Mouse (Mus musculus): ENCODE measurements around the gene Armc3. TPM values are rescaled to one million over a fixed set of nuclear protein-coding genes. Genes with fewer than 3 reads are reported as not detected.
"Not testable (repeated sequence)": the region's sequence is repeated elsewhere in the genome, so short reads cannot be mapped to it uniquely, and the experiment has no call there.

Armc3 gene
- polyA plus RNA-seq, 1 experiment from 2014 or later: 0.34 TPM

GRCm38 (mm10) chr2:19292366-19292765, 93.3 kb downstream of the Armc3 start:
- no peak overlapping the region for H3K27ac ChIP-seq
- ATAC-seq (replicated peaks; ENCODE audit: low FRiP score, low read depth): no peak
- no peak overlapping the region for H3K9ac ChIP-seq (ENCODE audit: low read depth, low read length)
- DNase-seq (ENCODE audit: low spot score): no peak
- no peaks in the 10 kb centered on the region for H3K9me3 ChIP-seq (replicated peaks; ENCODE audit: low read length)
- TF ChIP-seq CTCF (IDR thresholded peaks at IDR 0.05; ENCODE audit: low read depth): no peak
- no peak overlapping the region for H3K4me3 ChIP-seq (replicated peaks; ENCODE audit: low read depth, low read length)
- no peaks in the 10 kb centered on the region for H3K4me1 ChIP-seq (replicated peaks; ENCODE audit: insufficient read depth, low read length)
- WGBS: 53% methylated on average over 3 of the region's 3 CpGs
- no peaks in the 10 kb centered on the region for H3K27me3 ChIP-seq (ENCODE audit: insufficient read depth, low read length)
- no peak overlapping the region for H3K4me2 ChIP-seq (ENCODE audit: low read length)
- no peaks in the 10 kb centered on the region for H3K36me3 ChIP-seq (ENCODE audit: insufficient read depth, low read length)

DNA sequence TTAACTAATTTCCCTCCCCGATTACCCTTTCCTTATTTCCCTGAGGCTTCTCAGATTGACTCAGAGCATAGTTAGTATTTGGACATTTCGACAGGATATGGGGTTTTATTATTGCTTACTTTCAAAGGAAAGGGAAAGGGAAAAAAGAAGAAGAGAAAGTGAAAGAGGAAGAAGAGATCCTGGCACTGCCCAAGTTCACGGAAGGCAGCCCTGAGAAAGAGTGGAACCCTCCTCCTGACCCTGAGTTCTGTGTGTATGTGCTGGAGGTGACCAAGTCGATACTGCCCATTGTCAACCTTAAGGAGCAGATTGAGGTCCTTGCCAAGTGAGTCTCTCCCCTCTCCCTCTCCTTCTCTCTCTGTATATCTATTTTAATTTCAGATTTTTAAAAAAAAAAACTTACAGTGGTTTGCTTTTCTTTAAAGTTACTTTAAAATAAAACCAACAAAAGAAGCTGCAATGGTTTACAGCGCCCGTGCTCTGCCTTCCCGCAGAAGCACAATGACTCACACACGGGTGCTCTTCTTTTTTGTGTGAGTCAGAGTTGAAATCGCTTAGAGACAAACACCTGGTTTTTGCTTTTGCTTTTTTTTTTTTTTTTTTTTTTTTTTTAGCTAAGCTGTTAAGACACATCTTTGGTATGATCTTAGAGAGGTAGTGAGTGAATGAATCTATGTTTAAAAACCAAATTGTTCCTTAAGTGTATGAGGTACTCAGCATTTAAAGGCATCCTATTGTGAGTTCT, 101.4 kb downstream of the Armc3 start:
- ATAC-seq (replicated peaks; ENCODE audit: low FRiP score, low read depth) (no peak), DNase-seq (ENCODE audit: low spot score) (no peak)
- no peaks in the 10 kb centered on the region for H3K4me1 ChIP-seq (replicated peaks; ENCODE audit: insufficient read depth, low read length)
- 78% methylated on average over 9 of the region's 9 CpGs for WGBS
- H3K36me3 ChIP-seq (ENCODE audit: insufficient read depth, low read length): no peaks in the 10 kb centered on the region
- no peak overlapping the region for H3K27ac ChIP-seq
- no peaks in the 10 kb centered on the region for H3K9me3 ChIP-seq (replicated peaks; ENCODE audit: low read length)
- H3K4me2 ChIP-seq (ENCODE audit: low read length): no peak overlapping the region
- H3K27me3 ChIP-seq (ENCODE audit: insufficient read depth, low read length): no peaks in the 10 kb centered on the region
- no peak overlapping the region for H3K4me3 ChIP-seq (replicated peaks; ENCODE audit: low read depth, low read length)
- H3K9ac ChIP-seq (ENCODE audit: low read depth, low read length): no peak overlapping the region
- no peak for TF ChIP-seq CTCF (IDR thresholded peaks at IDR 0.05; ENCODE audit: low read depth)

DNA sequence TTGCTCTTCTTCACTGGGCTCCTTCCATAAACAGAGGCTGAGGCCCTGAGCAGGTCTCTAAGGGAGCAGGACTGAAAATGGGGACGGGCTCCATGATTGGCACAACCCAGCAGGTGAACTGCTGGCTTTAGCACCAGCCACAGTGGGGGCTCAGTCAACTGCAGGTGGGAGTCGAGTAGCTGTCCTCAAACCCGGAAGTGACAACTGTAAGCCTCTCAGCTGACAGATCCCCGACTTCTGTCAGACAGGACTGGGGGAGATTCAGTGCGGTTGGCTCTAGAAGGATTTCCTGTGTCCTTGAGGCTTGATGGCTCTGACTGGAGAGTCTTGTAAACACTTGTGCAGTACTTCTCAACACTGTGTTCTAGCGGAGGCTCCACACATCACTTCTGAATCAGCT, 102.1 kb downstream of the Armc3 start:
- no peaks in the 10 kb centered on the region for H3K9me3 ChIP-seq (replicated peaks; ENCODE audit: low read length)
- H3K4me2 ChIP-seq (ENCODE audit: low read length): no peak overlapping the region
- H3K4me3 ChIP-seq (replicated peaks; ENCODE audit: low read depth, low read length): no peak overlapping the region
- H3K36me3 ChIP-seq (ENCODE audit: insufficient read depth, low read length): no peaks in the 10 kb centered on the region
- H3K27me3 ChIP-seq (ENCODE audit: insufficient read depth, low read length): no peaks in the 10 kb centered on the region
- ATAC-seq (replicated peaks; ENCODE audit: low FRiP score, low read depth): no peak
- TF ChIP-seq CTCF (IDR thresholded peaks at IDR 0.05; ENCODE audit: low read depth): no peak
- DNase-seq (ENCODE audit: low spot score): no peak
- no peaks in the 10 kb centered on the region for H3K4me1 ChIP-seq (replicated peaks; ENCODE audit: insufficient read depth, low read length)
- WGBS: 26% methylated on average over 6 of the region's 6 CpGs
- H3K9ac ChIP-seq (ENCODE audit: low read depth, low read length): no peak overlapping the region
- H3K27ac ChIP-seq: no peak overlapping the region

DNA sequence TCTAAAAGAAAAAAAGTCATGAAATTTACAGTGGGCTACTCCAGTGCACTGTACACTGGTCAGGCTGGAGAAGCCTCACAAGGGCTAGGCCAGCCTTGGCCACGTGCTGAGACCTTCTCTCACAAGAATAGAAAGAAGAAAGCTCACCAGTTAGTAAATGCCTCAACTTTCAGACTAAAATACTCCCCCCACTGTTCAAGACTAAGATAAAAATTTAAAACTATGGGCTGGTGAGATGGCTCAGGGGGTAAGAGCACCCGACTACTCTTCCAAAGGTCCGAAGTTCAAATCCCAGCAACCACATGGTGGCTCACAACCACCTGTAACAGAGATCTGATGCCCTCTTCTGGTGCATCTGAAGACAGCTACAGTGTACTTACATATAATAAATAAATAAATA, 104.0 kb downstream of the Armc3 start:
- not testable (repeated sequence) for H3K9ac ChIP-seq (ENCODE audit: low read depth, low read length); H3K36me3 ChIP-seq (ENCODE audit: insufficient read depth, low read length); H3K27ac ChIP-seq; DNase-seq (ENCODE audit: low spot score); H3K4me2 ChIP-seq (ENCODE audit: low read length); ATAC-seq (replicated peaks; ENCODE audit: low FRiP score, low read depth); H3K4me3 ChIP-seq (replicated peaks; ENCODE audit: low read depth, low read length); H3K27me3 ChIP-seq (ENCODE audit: insufficient read depth, low read length); H3K4me1 ChIP-seq (replicated peaks; ENCODE audit: insufficient read depth, low read length); H3K9me3 ChIP-seq (replicated peaks; ENCODE audit: low read length)
- 84% methylated on average over 3 of the region's 3 CpGs for WGBS

GRCm38 (mm10) chr2:19310498-19310897, 111.4 kb downstream of the Armc3 start:
- WGBS: 87% methylated on average over 3 of the region's 3 CpGs
- H3K9me3 ChIP-seq (replicated peaks; ENCODE audit: low read length): no peaks in the 10 kb centered on the region

DNA sequence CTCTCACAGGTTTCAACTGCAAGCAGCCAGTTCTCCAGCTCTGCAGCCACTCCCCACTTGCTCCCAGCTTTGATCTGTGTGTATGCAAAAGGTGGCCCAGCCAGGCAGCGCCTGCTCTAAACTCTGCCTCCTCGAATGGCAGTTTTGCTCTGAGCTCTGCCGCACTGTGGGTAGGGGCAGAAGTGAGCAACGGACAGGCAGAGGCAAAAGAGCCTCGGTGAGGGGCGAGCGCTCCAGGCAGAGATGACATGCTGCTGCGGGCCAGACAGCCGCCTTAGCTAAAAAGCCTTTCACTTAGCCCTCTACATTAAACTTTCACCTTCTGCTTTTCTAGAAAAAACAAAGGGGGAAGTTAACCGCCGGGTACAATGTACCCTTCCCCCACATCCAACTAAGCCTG, 117.0 kb downstream of the Armc3 start:
- WGBS: 42% methylated on average over 11 of the region's 11 CpGs
- Histone ChIP-seq H3K27ac (no peak overlapping the region), H3K9ac (ENCODE audit: low read depth, low read length) (no peak overlapping the region), H3K4me3 (replicated peaks; ENCODE audit: low read depth, low read length) (no peak overlapping the region), H3K36me3 (ENCODE audit: insufficient read depth, low read length) (no peaks in the 10 kb centered on the region), H3K4me2 (ENCODE audit: low read length) (no peak overlapping the region), H3K27me3 (ENCODE audit: insufficient read depth, low read length) (no peaks in the 10 kb centered on the region), H3K4me1 (replicated peaks; ENCODE audit: insufficient read depth, low read length) (no peaks in the 10 kb centered on the region), H3K9me3 (replicated peaks; ENCODE audit: low read length) (no peaks in the 10 kb centered on the region)
- no peak for TF ChIP-seq CTCF (IDR thresholded peaks at IDR 0.05; ENCODE audit: low read depth)
- ATAC-seq (replicated peaks; ENCODE audit: low FRiP score, low read depth) (no peak), DNase-seq (ENCODE audit: low spot score) (no peak)

More at GRCm38 (mm10) chr2:19310498-19310897, 111.4 kb downstream of the Armc3 start:
- Histone ChIP-seq H3K9ac (ENCODE audit: low read depth, low read length) (no peak overlapping the region), H3K27ac (no peak overlapping the region), H3K4me2 (ENCODE audit: low read length) (no peak overlapping the region), H3K4me1 (replicated peaks; ENCODE audit: insufficient read depth, low read length) (no peaks in the 10 kb centered on the region), H3K27me3 (ENCODE audit: insufficient read depth, low read length) (no peaks in the 10 kb centered on the region), H3K36me3 (ENCODE audit: insufficient read depth, low read length) (no peaks in the 10 kb centered on the region), H3K4me3 (replicated peaks; ENCODE audit: low read depth, low read length) (no peak overlapping the region)
- DNase-seq (ENCODE audit: low spot score) (no peak), ATAC-seq (replicated peaks; ENCODE audit: low FRiP score, low read depth) (no peak)
- TF ChIP-seq CTCF (IDR thresholded peaks at IDR 0.05; ENCODE audit: low read depth): no peak

- Histone ChIP-seq H3K4me1 (replicated peaks; ENCODE audit: insufficient read depth, low read length) (no peaks in the 10 kb centered on the region), H3K9me3 (replicated peaks; ENCODE audit: low read length) (no peaks in the 10 kb centered on the region), H3K4me3 (replicated peaks; ENCODE audit: low read depth, low read length) (no peak overlapping the region), H3K36me3 (ENCODE audit: insufficient read depth, low read length) (no peaks in the 10 kb centered on the region), H3K4me2 (ENCODE audit: low read length) (no peak overlapping the region), H3K9ac (ENCODE audit: low read depth, low read length) (no peak overlapping the region), H3K27me3 (ENCODE audit: insufficient read depth, low read length) (no peaks in the 10 kb centered on the region), H3K27ac (no peak overlapping the region)
- WGBS: 80% methylated on average over 4 of the region's 4 CpGs
- DNase-seq (ENCODE audit: low spot score) (no peak), ATAC-seq (replicated peaks; ENCODE audit: low FRiP score, low read depth) (no peak)
- TF ChIP-seq CTCF (IDR thresholded peaks at IDR 0.05; ENCODE audit: low read depth): no peak
Measured at GRCm38 (mm10) chr2:19316691-19317090, 117.6 kb downstream of the Armc3 start.

DNA sequence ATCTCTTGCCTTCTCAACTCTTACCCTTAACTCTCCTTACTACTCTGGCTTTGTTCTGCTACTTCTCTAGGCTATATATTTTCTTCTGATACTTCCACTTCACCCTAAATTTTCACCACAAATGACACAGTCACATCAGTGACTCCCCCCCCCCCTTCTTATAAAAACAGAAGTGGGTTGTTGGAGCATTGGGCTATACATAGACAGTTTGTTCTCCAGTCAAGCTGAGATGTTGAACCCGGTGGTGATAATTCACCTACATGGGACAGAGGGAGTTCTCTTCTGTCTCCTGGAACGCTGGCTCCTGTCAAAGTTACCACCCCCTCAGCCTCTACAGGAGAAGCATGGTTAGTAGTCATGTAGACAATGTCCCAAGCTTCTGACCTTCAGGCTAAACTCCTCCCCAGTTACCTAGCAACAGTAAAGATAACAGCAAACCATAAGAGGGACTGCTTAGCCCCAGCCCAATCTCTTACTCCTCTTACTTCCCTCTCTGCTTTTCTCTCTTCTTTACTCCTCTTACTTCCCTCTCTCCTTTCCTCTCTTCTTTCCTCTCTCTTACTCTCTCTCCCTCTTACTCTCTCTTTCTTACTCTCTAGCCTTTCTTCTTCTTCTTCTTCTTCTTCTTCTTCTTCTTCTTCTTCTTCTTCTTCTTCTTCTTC, 118.2 kb downstream of the Armc3 start:
- H3K9me3 ChIP-seq (replicated peaks; ENCODE audit: low read length); ATAC-seq (replicated peaks; ENCODE audit: low FRiP score, low read depth); H3K9ac ChIP-seq (ENCODE audit: low read depth, low read length); DNase-seq (ENCODE audit: low spot score); H3K4me3 ChIP-seq (replicated peaks; ENCODE audit: low read depth, low read length); H3K27ac ChIP-seq; H3K4me1 ChIP-seq (replicated peaks; ENCODE audit: insufficient read depth, low read length); H3K27me3 ChIP-seq (ENCODE audit: insufficient read depth, low read length); H3K36me3 ChIP-seq (ENCODE audit: insufficient read depth, low read length); H3K4me2 ChIP-seq (ENCODE audit: low read length): not testable (repeated sequence)
- WGBS: 49% methylated on average over 2 of the region's 2 CpGs
